Mouse (Mus musculus) stomach, postnatal 0 days (tissue): ENCODE measurements around the gene Kctd21. TPM values are rescaled to one million over a fixed set of nuclear protein-coding genes. Genes with fewer than 3 reads are reported as not detected.

ENCODE experiments used
- ATAC-seq: fragments of 200-750 bp; cut with Nextera tagmentation; 2 replicates; pipeline ENCODE4 v1.8.0; 2017; ENCODE audit not compliant: low FRiP score, low TSS enrichment
- DNase-seq: peaks from one replicate; pipeline ENCODE4 v3.0.0-alpha.2; 2016; ENCODE audit warnings: low spot score
- H3K27ac ChIP-seq: fragments of 300-500 bp; sonication (generic); replicated peaks from 2 replicates; pipeline ENCODE4 v1.5.1; 2014; ENCODE audit warnings: mild to moderate bottlenecking, control low read depth
- H3K27me3 ChIP-seq: fragments of 300-500 bp; sonication (generic); 2 replicates; pipeline ENCODE4 v1.6.1; 2014; ENCODE audit warnings: low read length; ENCODE audit not compliant: control insufficient read depth, insufficient read depth
- H3K36me3 ChIP-seq: fragments of 300-500 bp; sonication (generic); 2 replicates; pipeline ENCODE4 v1.6.1; 2014; ENCODE audit warnings: low read length, mixed read lengths; ENCODE audit not compliant: control insufficient read depth, insufficient read depth
- H3K4me1 ChIP-seq: fragments of 300-500 bp; sonication (generic); replicated peaks from 2 replicates; pipeline ENCODE4 v1.6.1; 2014; ENCODE audit warnings: antibody characterized with exemption; ENCODE audit not compliant: control insufficient read depth, insufficient read depth
- H3K4me2 ChIP-seq: fragments of 300-500 bp; sonication (generic); replicated peaks from 2 replicates; pipeline ENCODE4 v1.6.1; 2014; ENCODE audit warnings: low read depth, mild to moderate bottlenecking, control low read depth, moderate library complexity
- H3K4me3 ChIP-seq: fragments of 300-500 bp; sonication (generic); 2 replicates; pipeline ENCODE4 v1.5.1; 2014; ENCODE audit warnings: low read depth, low read length, control low read depth
- H3K9ac ChIP-seq: fragments of 300-500 bp; sonication (generic); 2 replicates; pipeline ENCODE4 v1.6.1; 2014; ENCODE audit warnings: mild to moderate bottlenecking, low read length, control low read depth, mixed read lengths
- H3K9me3 ChIP-seq: fragments of 300-500 bp; sonication (generic); 2 replicates; pipeline ENCODE4 v1.6.1; 2016; ENCODE audit warnings: low read length; ENCODE audit not compliant: control insufficient read depth
- CTCF ChIP-seq: IDR thresholded peaks from 2 replicates; pipeline ENCODE4 v1.5.1; 2016; ENCODE audit warnings: antibody characterized with exemption, low read depth, mild to moderate bottlenecking, moderate library complexity
- EP300 ChIP-seq: optimal IDR thresholded peaks from 2 replicates; pipeline ENCODE3; 2016; ENCODE audit warnings: antibody characterized with exemption
- WGBS: fragments of 180-500 bp; shearing (Covaris S2); extraction: QIAGEN DNeasy Blood & Tissue Kit; methylation state at CpG from one replicate; pipeline ENCODE4 v1.1.7; 2014; 5-methylcytosine and 5-hydroxymethylcytosine counted together
- polyA plus RNA-seq: library from polyadenylated mRNA; unstranded; fragments of >200 nt; fragmentation: Nextera tagmentation; extraction: Ambion mirVana; gene quantifications from 2 replicates; pipeline ENCODE4 v1.2.1, GENCODE M21; 2015

Gene Kctd21
- polyA plus RNA-seq, 1 experiment from 2014 or later = 2.0 TPM

GRCm38 (mm10) chr7:97301321-97301720 lies 30.8 kb upstream of the Kctd21 start:
- TF ChIP-seq EP300 (no peak), CTCF (no peak)
- no peaks in the 10 kb centered on the region for H3K27me3 ChIP-seq
- H3K9me3 ChIP-seq = no peaks in the 10 kb centered on the region
- no peak for ATAC-seq
- H3K36me3 ChIP-seq = peaks cover 13% of the 10 kb centered on the region
- DNase-seq = no peak
- no peak overlapping the region for H3K9ac ChIP-seq
- H3K4me1 ChIP-seq = no peaks in the 10 kb centered on the region
- H3K4me3 ChIP-seq = no peak overlapping the region
- H3K27ac ChIP-seq = no peak overlapping the region
- 87% methylated on average over 8 of the region's 8 CpGs for WGBS
- H3K4me2 ChIP-seq = no peak overlapping the region

GRCm38 (mm10) chr7:97302261-97302660 lies 29.9 kb upstream of the Kctd21 start:
- no peak for ATAC-seq
- no peak overlapping the region for H3K9ac ChIP-seq
- H3K4me2 ChIP-seq = no peak overlapping the region
- H3K27ac ChIP-seq = no peak overlapping the region
- TF ChIP-seq EP300 (no peak), CTCF (no peak)
- DNase-seq = no peak
- WGBS = 80% methylated on average over 4 of the region's 4 CpGs
- H3K36me3 ChIP-seq = peaks cover 13% of the 10 kb centered on the region
- H3K9me3 ChIP-seq = no peaks in the 10 kb centered on the region
- H3K27me3 ChIP-seq = no peaks in the 10 kb centered on the region
- no peaks in the 10 kb centered on the region for H3K4me1 ChIP-seq
- no peak overlapping the region for H3K4me3 ChIP-seq

- Histone ChIP-seq H3K9me3 (no peaks in the 10 kb centered on the region), H3K9ac (no peak overlapping the region), H3K4me1 (no peaks in the 10 kb centered on the region), H3K27me3 (no peaks in the 10 kb centered on the region), H3K4me3 (no peak overlapping the region), H3K27ac (no peak overlapping the region), H3K4me2 (no peak overlapping the region), H3K36me3 (peaks cover 15% of the 10 kb centered on the region)
- 80% methylated on average over 4 of the region's 4 CpGs for WGBS
- TF ChIP-seq CTCF = no peak
- TF ChIP-seq EP300 = no peak
- ATAC-seq (no peak), DNase-seq (no peak)
Observed at GRCm38 (mm10) chr7:97302876-97303275, 29.3 kb upstream of the Kctd21 start.

GRCm38 (mm10) chr7:97303614-97304013 lies 28.5 kb upstream of the Kctd21 start:
- ATAC-seq (no peak), DNase-seq (no peak)
- WGBS = 76% methylated on average over 2 of the region's 2 CpGs
- H3K27ac ChIP-seq = no peak overlapping the region
- no peak overlapping the region for H3K4me3 ChIP-seq
- TF ChIP-seq CTCF = no peak
- TF ChIP-seq EP300 = no peak
- H3K9me3 ChIP-seq = no peaks in the 10 kb centered on the region
- H3K36me3 ChIP-seq = peaks cover 19% of the 10 kb centered on the region
- H3K27me3 ChIP-seq = no peaks in the 10 kb centered on the region
- no peak overlapping the region for H3K9ac ChIP-seq
- no peak overlapping the region for H3K4me2 ChIP-seq
- no peaks in the 10 kb centered on the region for H3K4me1 ChIP-seq

- Histone ChIP-seq H3K36me3 (peaks cover 24% of the 10 kb centered on the region), H3K27me3 (no peaks in the 10 kb centered on the region), H3K9me3 (no peaks in the 10 kb centered on the region), H3K9ac (no peak overlapping the region), H3K4me2 (no peak overlapping the region), H3K4me3 (no peak overlapping the region), H3K27ac (no peak overlapping the region), H3K4me1 (no peaks in the 10 kb centered on the region)
- no peak for TF ChIP-seq EP300
- TF ChIP-seq CTCF = no peak
- DNase-seq (no peak), ATAC-seq (no peak)
Observed at GRCm38 (mm10) chr7:97304471-97304870, 27.7 kb upstream of the Kctd21 start.

GRCm38 (mm10) chr7:97305206-97305605 lies 26.9 kb upstream of the Kctd21 start:
- TF ChIP-seq EP300 (no peak), CTCF (no peak)
- H3K9ac ChIP-seq = no peak overlapping the region
- no peak overlapping the region for H3K27ac ChIP-seq
- ATAC-seq = no peak
- peaks cover 24% of the 10 kb centered on the region for H3K36me3 ChIP-seq
- H3K4me2 ChIP-seq = no peak overlapping the region
- WGBS = 84% methylated on average over 4 of the region's 4 CpGs
- H3K4me3 ChIP-seq = no peak overlapping the region
- H3K9me3 ChIP-seq = no peaks in the 10 kb centered on the region
- H3K4me1 ChIP-seq = no peaks in the 10 kb centered on the region
- H3K27me3 ChIP-seq = no peaks in the 10 kb centered on the region
- no peak for DNase-seq
